Mouse (Mus musculus) cerebellum, adult 2 months (tissue): ENCODE results near the gene Thoc7.

ENCODE experiments used
- CTCF ChIP-seq: fragments of 200-500 bp; IDR thresholded peaks from 2 replicates; pipeline ENCODE4 v1.5.1; 2011; ENCODE audit warnings: low read depth, mild to moderate bottlenecking, control low read depth, low read length, moderate library complexity, borderline replicate concordance; ENCODE audit not compliant: insufficient read depth
- POLR2A ChIP-seq: fragments of 200-500 bp; IDR thresholded peaks from 2 replicates; pipeline ENCODE4 v1.6.1; 2011; ENCODE audit warnings: low read length, control low read depth, borderline replicate concordance; ENCODE audit not compliant: insufficient read depth

GRCm38 (mm10) chr14:13944686-13945085, 17.0 kb downstream of the Thoc7 start:
- no peak for TF ChIP-seq POLR2A
- TF ChIP-seq CTCF: no peak
